Mouse (Mus musculus) B cell, adult (primary cell): ENCODE data around the gene Lyrm4. TPM values are rescaled to one million over a fixed set of nuclear protein-coding genes. Genes with fewer than 3 reads are reported as not detected.

Source experiments
- total RNA-seq: library from RNA; stranded (reverse); gene quantifications from 4 replicates; pipeline ENCODE4 v1.2.4, GENCODE M21; 2023; ENCODE audit not compliant: inconsistent age

The Lyrm4 gene
- total RNA-seq = 7.2 to 8.2 TPM (median 7.9 TPM) in 4 replicates

GRCm38 (mm10) chr13:36117143-36118014, at the start of gene Lyrm4, which contains the start of gene Fars2:
Gene Lyrm4, minus strand, starts transcription at chr13:36117526.
Gene Fars2, plus strand, starts transcription at chr13:36117412.

GRCm38 (mm10) chr13:35958539-35958938, 158.8 kb downstream of the Lyrm4 start, which contains the start of gene Ppp1r3g:
Gene Ppp1r3g, plus strand, starts transcription at chr13:35958839.

Other genes with a start within 250 kb of the Lyrm4 start
- 5.2 to 13.5 TPM (median 8.9 TPM) in 4 replicates for gene Rpp40, start 211.2 kb downstream of the Lyrm4 start, total RNA-seq
- gene Ppp1r3g, start 158.7 kb downstream of the Lyrm4 start, total RNA-seq = not detected in 4 replicates
- 30.8 to 49.3 TPM (median 37.5 TPM) in 4 replicates for gene Fars2, start 114 bp downstream of the Lyrm4 start, total RNA-seq